Mouse (Mus musculus) bone marrow, adult 2 months (tissue): ENCODE results near the gene Dll1.

Experiments used
- CTCF ChIP-seq: fragments of 200-500 bp; IDR thresholded peaks from 2 replicates; pipeline ENCODE4 v1.5.1; 2011; ENCODE audit warnings: low read length, control low read depth; ENCODE audit not compliant: control insufficient read depth, insufficient read depth
- POLR2A ChIP-seq: fragments of 200-500 bp; IDR thresholded peaks from 2 replicates; pipeline ENCODE4 v1.6.1; 2011; ENCODE audit warnings: low read depth, mild to moderate bottlenecking, control low read depth, low read length, borderline replicate concordance; ENCODE audit not compliant: control insufficient read depth

DNA sequence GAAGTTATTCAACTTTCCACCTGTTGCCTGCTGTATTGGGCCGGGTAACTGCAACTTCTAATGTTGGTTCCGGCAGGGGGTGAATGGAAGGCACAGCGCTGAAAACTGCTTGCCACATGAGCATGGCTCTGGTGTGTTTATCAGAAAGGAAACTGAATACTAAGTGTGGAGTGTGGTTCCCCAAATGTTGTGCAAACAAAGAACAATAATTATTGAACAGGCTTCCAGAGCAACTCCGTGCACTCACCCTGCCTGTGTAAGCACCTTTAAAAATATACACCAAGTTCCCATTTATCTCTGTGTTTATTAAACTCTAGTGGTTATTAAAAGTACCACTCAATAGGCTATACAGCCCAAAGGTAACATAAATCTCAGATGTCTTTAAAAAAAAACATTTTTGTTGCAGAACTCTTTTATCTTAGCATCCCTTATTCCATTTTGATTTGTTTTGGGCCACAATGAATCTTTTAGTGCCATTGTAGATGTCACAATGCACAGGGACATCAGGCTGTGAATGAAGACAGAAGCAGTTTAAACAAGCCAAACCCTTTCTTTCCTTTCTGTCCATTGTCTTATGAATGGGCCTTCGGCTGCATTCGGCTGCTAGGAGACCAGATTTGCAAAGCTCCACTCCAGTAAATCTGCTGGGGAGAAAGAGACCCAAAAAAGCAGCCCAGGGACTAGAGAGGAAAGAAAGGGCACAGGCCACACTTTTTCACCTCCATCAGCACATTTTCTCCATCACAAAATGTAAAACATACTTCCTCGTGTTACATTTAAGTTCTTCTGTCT lies 5.4 kb upstream of the Dll1 start:
- TF ChIP-seq CTCF (no peak), POLR2A (no peak)
